Mouse (Mus musculus): ENCODE measurements at regions not wholly inside any gene's neighbourhood (a gene's known extent, or its start where the extent isn't known, plus 50 kb on each side); places are given as distances from the start of the nearest gene placed in this dataset.

GRCm38 (mm10) chr3:149088621-149089128 is 98.3 kb upstream of the Adgrl2 start:
- peaks cover 52% of the 10 kb centered on the region for H3K27me3 ChIP-seq (ENCODE audit: poor library complexity, severe bottlenecking)
- H3K27ac ChIP-seq: peak overlapping the region; percentile 82
- H3K9me3 ChIP-seq: no peaks in the 10 kb centered on the region
- H3K4me3 ChIP-seq: peak overlapping the region; percentile 45
- peak; percentile 64 for DNase-seq (ENCODE audit: extremely low spot score, low spot score)
- H3K36me3 ChIP-seq (replicated peaks): no peaks in the 10 kb centered on the region
- WGBS: 5% methylated on average over 16 of the region's 16 CpGs
- peaks cover 91% of the 10 kb centered on the region for H3K4me1 ChIP-seq

DNA sequence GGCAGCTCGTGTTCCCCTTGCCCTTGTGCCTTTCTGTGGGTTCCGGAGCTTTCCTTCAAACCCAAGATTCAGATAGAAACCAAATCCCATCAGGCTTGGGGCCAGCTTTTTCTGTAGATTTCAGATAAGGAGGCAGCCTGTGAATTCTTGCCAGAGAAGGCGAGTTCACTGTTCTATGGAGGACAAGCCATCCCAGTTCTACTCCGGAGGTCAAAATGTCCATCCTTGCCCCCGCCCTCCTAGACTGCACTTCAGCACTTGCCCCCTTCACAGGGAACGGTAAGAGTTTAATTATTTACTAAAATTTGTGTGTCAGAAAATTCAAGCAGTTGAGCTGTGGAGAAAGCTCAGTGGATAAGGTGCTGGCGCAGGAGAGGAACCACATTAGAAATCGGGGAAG is 97.1 kb upstream of the Adgrl2 start:
- Histone ChIP-seq H3K27me3 (ENCODE audit: poor library complexity, severe bottlenecking) (peaks cover 57% of the 10 kb centered on the region), H3K27ac (peak overlapping the region; percentile 62), H3K4me1 (peaks cover 89% of the 10 kb centered on the region), H3K4me3 (no peak overlapping the region), H3K36me3 (replicated peaks) (no peaks in the 10 kb centered on the region), H3K9me3 (no peaks in the 10 kb centered on the region)
- 87% methylated on average over 8 of the region's 8 CpGs for WGBS
- no peak for DNase-seq (ENCODE audit: extremely low spot score, low spot score)

- DNase-seq (ENCODE audit: extremely low spot score, low spot score): no peak
Observed at GRCm38 (mm10) chr3:149086704-149087103, 96.3 kb upstream of the Adgrl2 start.

DNA sequence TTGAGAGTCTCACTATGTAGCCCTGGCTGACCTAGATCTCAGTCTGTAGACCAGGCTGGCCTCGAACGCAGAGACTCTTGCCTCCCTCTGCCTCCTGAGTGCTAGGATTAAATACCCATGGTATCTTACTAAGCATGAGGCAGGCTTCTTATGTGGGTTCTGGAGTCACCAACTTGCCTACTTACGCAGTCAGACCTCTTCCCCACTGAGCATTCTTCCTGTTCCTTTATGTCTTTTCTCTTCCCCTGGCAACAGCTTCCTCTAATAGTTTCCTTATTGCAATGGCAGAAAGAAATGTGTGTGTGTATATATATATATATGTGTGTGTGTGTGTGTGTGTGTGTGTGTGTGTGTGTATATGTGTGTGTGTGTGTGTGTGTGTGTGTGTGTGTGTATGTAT is 95.7 kb upstream of the Adgrl2 start:
- peaks cover 78% of the 10 kb centered on the region for H3K4me1 ChIP-seq
- peak overlapping the region; percentile 75 for H3K27ac ChIP-seq
- no peak overlapping the region for H3K4me3 ChIP-seq
- no peak for DNase-seq (ENCODE audit: extremely low spot score, low spot score)
- peaks cover 47% of the 10 kb centered on the region for H3K27me3 ChIP-seq (ENCODE audit: poor library complexity, severe bottlenecking)
- no peaks in the 10 kb centered on the region for H3K36me3 ChIP-seq (replicated peaks)
- no peaks in the 10 kb centered on the region for H3K9me3 ChIP-seq
- WGBS: 76% methylated on average over 3 of the region's 3 CpGs

More at GRCm38 (mm10) chr3:149086704-149087103, 96.3 kb upstream of the Adgrl2 start:
- Histone ChIP-seq H3K9me3 (no peaks in the 10 kb centered on the region), H3K4me3 (no peak overlapping the region), H3K4me1 (peaks cover 81% of the 10 kb centered on the region), H3K27me3 (ENCODE audit: poor library complexity, severe bottlenecking) (peaks cover 53% of the 10 kb centered on the region), H3K36me3 (replicated peaks) (no peaks in the 10 kb centered on the region), H3K27ac (no peak overlapping the region)
- WGBS: 68% methylated on average over 5 of the region's 5 CpGs

DNA sequence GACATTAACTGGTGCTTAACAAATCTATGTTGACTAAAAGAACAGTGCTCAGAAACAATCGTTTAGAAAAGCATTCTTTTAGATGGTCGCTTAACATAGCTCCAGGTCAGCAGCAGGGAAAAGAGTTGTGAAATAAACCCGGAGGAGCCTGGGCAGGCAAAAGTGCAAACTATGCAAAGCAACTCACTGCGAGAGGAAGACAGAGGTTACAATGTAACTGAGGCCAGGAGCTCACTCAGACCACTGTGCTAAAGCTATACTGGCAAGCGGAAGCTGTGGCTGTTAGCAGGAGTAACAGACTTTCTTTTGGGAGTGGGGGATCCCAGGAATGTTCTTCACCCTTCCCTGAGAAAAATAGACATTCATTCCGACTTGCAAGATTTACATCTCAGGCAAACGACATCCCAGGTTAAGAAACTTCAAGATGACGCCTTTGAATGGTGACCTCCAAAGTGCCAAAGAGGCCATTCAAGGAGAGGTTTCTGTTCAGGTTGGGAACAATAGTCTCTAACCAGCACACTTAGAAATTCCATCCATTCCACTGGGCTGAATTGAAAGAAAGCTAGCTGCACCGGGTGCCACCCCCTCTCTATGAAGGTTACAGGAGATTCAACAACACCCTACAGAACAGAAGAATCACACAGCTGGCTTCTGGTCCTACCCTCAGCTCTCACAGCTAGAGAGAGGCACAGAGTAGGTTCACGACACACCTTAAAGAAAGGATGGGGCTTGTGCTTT is 94.7 kb upstream of the Adgrl2 start:
- H3K4me1 ChIP-seq: peaks cover 72% of the 10 kb centered on the region
- no peak for DNase-seq (ENCODE audit: extremely low spot score, low spot score)
- H3K27me3 ChIP-seq (ENCODE audit: poor library complexity, severe bottlenecking): peaks cover 43% of the 10 kb centered on the region
- no peaks in the 10 kb centered on the region for H3K9me3 ChIP-seq
- H3K4me3 ChIP-seq: no peak overlapping the region
- peak overlapping the region; percentile 75 for H3K27ac ChIP-seq
- WGBS: 46% methylated on average over 10 of the region's 10 CpGs
- H3K36me3 ChIP-seq (replicated peaks): no peaks in the 10 kb centered on the region

GRCm38 (mm10) chr3:149083391-149083790 is 93.0 kb upstream of the Adgrl2 start:
- H3K27me3 ChIP-seq (ENCODE audit: poor library complexity, severe bottlenecking): peaks cover 37% of the 10 kb centered on the region
- H3K27ac ChIP-seq: peak overlapping the region; percentile 56; the same call in 1 of the 2 replicates
- no peaks in the 10 kb centered on the region for H3K36me3 ChIP-seq (replicated peaks)
- no peak overlapping the region for H3K4me3 ChIP-seq
- peaks cover 55% of the 10 kb centered on the region for H3K4me1 ChIP-seq
- no peaks in the 10 kb centered on the region for H3K9me3 ChIP-seq
- no peak for DNase-seq (ENCODE audit: extremely low spot score, low spot score)
- 69% methylated on average over 11 of the region's 11 CpGs for WGBS

GRCm38 (mm10) chr3:149078881-149079280 is 88.5 kb upstream of the Adgrl2 start:
- no peaks in the 10 kb centered on the region for H3K36me3 ChIP-seq (replicated peaks)
- H3K27me3 ChIP-seq (ENCODE audit: poor library complexity, severe bottlenecking): peaks cover 18% of the 10 kb centered on the region; the same call in 1 of the 2 replicates

GRCm38 (mm10) chr3:149076928-149077551 is 86.7 kb upstream of the Adgrl2 start:
- WGBS: 73% methylated on average over 21 of the region's 21 CpGs
- peaks cover 30% of the 10 kb centered on the region for H3K4me1 ChIP-seq
- no peak overlapping the region for H3K4me3 ChIP-seq
- H3K27me3 ChIP-seq (ENCODE audit: poor library complexity, severe bottlenecking): peaks cover 10% of the 10 kb centered on the region; the same call in 1 of the 2 replicates
- no peak for DNase-seq (ENCODE audit: extremely low spot score, low spot score)
- no peaks in the 10 kb centered on the region for H3K36me3 ChIP-seq (replicated peaks)
- H3K27ac ChIP-seq: no peak overlapping the region
- H3K9me3 ChIP-seq: no peaks in the 10 kb centered on the region

More at GRCm38 (mm10) chr3:149078881-149079280, 88.5 kb upstream of the Adgrl2 start:
- peaks cover 42% of the 10 kb centered on the region for H3K4me1 ChIP-seq
- H3K4me3 ChIP-seq: no peak overlapping the region
- DNase-seq (ENCODE audit: extremely low spot score, low spot score): no peak
- no peaks in the 10 kb centered on the region for H3K9me3 ChIP-seq
- 85% methylated on average over 4 of the region's 4 CpGs for WGBS
- H3K27ac ChIP-seq: no peak overlapping the region

GRCm38 (mm10) chr3:149075488-149075851 is 85.1 kb upstream of the Adgrl2 start:
- H3K9me3 ChIP-seq: no peaks in the 10 kb centered on the region

GRCm38 (mm10) chr3:149074658-149075487 is 84.5 kb upstream of the Adgrl2 start:
- H3K27ac ChIP-seq: no peak overlapping the region
- WGBS: 82% methylated on average over 27 of the region's 27 CpGs
- H3K27me3 ChIP-seq (ENCODE audit: poor library complexity, severe bottlenecking): peaks cover 10% of the 10 kb centered on the region; the same call in 1 of the 2 replicates
- H3K4me1 ChIP-seq: peaks cover 38% of the 10 kb centered on the region
- H3K4me3 ChIP-seq: no peak overlapping the region
- no peaks in the 10 kb centered on the region for H3K36me3 ChIP-seq (replicated peaks)
- H3K9me3 ChIP-seq: no peaks in the 10 kb centered on the region
- peak; percentile 30 for DNase-seq (ENCODE audit: extremely low spot score, low spot score)

More at GRCm38 (mm10) chr3:149075488-149075851, 85.1 kb upstream of the Adgrl2 start:
- Histone ChIP-seq H3K4me1 (peaks cover 32% of the 10 kb centered on the region), H3K4me3 (no peak overlapping the region), H3K27me3 (ENCODE audit: poor library complexity, severe bottlenecking) (peaks cover 10% of the 10 kb centered on the region; the same call in 1 of the 2 replicates), H3K36me3 (replicated peaks) (no peaks in the 10 kb centered on the region), H3K27ac (no peak overlapping the region)
- WGBS: 89% methylated on average over 5 of the region's 5 CpGs
- DNase-seq (ENCODE audit: extremely low spot score, low spot score): no peak

GRCm38 (mm10) chr3:149070201-149070600 is 79.8 kb upstream of the Adgrl2 start:
- no peak for DNase-seq (ENCODE audit: extremely low spot score, low spot score)
- Histone ChIP-seq H3K9me3 (no peaks in the 10 kb centered on the region), H3K4me1 (peaks cover 28% of the 10 kb centered on the region), H3K36me3 (replicated peaks) (no peaks in the 10 kb centered on the region), H3K27me3 (ENCODE audit: poor library complexity, severe bottlenecking) (no peaks in the 10 kb centered on the region), H3K27ac (no peak overlapping the region), H3K4me3 (no peak overlapping the region)
- 75% methylated on average over 7 of the region's 7 CpGs for WGBS

- Histone ChIP-seq H3K4me3 (no peak overlapping the region), H3K9me3 (no peaks in the 10 kb centered on the region), H3K36me3 (replicated peaks) (no peaks in the 10 kb centered on the region), H3K4me1 (peaks cover 20% of the 10 kb centered on the region), H3K27me3 (ENCODE audit: poor library complexity, severe bottlenecking) (no peaks in the 10 kb centered on the region), H3K27ac (no peak overlapping the region)
- WGBS: 92% methylated on average over 9 of the region's 9 CpGs
- no peak for DNase-seq (ENCODE audit: extremely low spot score, low spot score)
Observed at GRCm38 (mm10) chr3:149069436-149069835, 79.1 kb upstream of the Adgrl2 start.
